Mouse (Mus musculus) mouse embryonic stem cell (cell line): Measurements from ENCODE around the gene Cxcl1.

Source experiments
- in situ Hi-C, 2 experiments: fragments of 300-500 bp; cut with MboI; formaldehyde crosslinking; loops; 1 replicate in 1 of 2; 3 replicates in 1 of 2; pipeline ENCODE4 v1.14.3; 2019 to 2020; ENCODE audit warnings: low sequenced_read_pairs in 2 of 2, low pct_unique_long_range_greater_than_20kb in 1 of 2, mixed read lengths in 1 of 2; ENCODE audit not compliant: unreplicated experiment in 1 of 2

Gene Cxcl1

DNA sequence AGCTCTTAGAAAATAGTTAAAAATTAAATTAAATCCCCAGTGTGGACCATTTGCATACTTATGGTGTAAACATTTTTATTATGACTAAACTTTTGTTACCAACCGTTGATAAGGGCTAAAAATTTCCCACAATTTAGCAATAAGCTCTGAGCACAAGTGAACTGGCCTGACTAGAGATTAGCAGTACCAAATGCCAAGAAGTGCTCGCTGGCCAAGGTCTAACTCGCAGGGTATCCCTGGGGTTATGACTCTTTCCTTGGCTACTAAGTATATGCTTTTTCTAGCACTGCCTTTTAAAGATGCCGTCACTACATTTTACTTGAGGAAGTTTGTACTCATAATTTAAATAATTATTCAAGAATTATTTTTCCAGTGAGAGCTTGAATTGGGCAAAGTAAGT lies 10.0 kb upstream of the Cxcl1 start:
- in situ Hi-C loops = loop anchor here in 1 of 2 experiments (25.0 kb wide), 1 partner anchor 219 kb away; no protein-coding TSS in a partner anchor

DNA sequence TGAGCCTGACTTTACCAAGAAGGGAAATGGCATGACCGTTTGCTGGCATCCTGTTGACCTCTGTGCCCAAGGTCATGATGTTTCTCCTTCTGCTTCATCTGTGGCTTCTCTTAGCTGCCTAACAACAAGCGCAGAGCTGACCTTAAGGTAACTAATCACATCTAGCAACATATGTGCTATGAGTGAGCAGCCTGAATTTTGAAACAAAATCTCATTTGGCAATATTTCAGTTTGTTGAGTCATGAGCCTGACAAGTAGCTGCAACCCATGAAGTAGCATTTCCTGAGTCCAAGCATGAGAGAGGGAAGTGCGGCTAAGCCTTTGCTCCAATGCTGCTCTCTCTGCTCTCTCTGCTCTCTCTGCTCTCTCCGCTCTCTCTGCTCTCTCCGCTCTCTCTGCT lies 9.4 kb upstream of the Cxcl1 start:
- in situ Hi-C loops = loop anchor here in 1 of 2 experiments (25.0 kb wide), 1 partner anchor 219 kb away; no protein-coding TSS in a partner anchor

DNA sequence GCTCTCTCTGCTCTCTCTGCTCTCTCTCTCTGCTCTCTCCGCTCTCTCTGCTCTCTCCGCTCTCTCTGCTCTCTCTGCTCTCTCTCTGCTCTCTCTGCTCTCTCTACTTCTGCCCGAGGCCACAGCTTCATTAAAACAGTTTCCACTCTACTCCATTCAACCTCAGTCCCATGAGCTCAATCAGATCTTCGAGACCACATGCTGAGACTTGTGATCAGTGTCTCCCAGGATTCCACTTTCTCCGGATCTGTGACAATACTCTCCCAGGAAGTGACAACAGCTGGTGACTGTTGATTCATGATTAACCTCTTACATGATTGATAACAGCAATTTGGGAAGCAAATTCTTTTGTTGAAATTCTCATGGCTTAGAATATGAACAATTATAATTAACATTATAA lies 8.9 kb upstream of the Cxcl1 start:
- in situ Hi-C loops = loop anchor here in 1 of 2 experiments (25.0 kb wide), 1 partner anchor 220 kb away; no protein-coding TSS in a partner anchor

DNA sequence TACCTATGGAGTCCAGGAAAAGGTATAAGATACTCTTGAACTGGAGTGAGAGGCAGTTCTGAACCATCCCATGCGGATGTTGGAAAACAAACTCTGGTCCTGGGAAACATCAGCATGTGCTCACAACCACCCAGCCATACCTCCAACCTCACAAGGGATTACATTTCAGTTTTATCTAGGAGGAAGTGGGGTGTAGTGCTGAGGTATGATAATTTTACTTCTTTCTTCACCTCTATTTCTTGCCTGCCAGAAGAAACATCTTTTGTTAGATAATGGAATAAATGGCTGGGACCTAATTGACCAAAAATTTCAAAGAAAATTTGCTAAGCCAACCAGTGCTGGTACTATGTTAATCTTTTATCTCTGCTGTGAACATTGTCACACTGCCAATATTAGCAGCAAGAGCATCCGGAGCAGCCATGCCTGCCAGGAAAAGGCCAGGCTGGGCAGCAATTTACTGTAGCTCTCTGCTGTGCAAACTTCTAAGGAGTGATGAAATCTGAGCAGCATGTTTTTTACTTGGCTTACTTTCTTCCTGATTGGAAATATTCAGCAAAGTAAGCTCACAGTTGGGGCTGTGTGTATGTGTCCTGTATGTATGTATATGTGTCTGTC lies 6.3 kb upstream of the Cxcl1 start:
- in situ Hi-C loops = loop anchor here in 1 of 2 experiments (25.0 kb wide), 1 partner anchor 222 kb away; no protein-coding TSS in a partner anchor

DNA sequence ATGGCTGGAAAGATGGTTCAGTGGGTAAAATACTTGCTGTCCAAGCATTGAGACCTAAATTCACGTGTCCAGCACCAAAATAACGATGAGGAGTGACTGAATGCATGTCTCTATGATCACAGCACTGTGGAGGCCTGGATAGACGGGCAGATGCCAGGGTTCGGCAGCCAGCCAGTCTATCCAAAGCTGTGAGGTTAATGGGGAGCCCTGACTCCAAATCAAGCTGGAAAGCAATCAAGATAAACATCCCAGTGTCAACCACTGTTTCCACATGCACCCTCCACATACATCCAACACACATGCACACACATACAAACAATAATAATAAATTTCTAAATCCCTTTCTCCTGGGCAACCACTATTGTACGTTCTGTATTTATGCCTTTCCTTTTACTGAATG lies 2.4 kb upstream of the Cxcl1 start:
- in situ Hi-C loops = loop anchor here in 1 of 2 experiments (25.0 kb wide), 1 partner anchor 226 kb away; no protein-coding TSS in a partner anchor

DNA sequence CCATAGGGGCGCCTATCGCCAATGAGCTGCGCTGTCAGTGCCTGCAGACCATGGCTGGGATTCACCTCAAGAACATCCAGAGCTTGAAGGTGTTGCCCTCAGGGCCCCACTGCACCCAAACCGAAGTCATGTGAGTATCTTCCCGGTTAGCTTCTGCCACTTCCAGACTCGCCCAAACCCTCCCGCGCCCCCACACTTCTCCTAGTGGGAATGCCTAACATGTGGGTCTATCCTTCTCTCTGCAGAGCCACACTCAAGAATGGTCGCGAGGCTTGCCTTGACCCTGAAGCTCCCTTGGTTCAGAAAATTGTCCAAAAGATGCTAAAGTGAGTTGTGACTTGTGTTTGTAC lies 398 bp downstream of the Cxcl1 start:
- in situ Hi-C loops = loop anchor here in 1 of 2 experiments (25.0 kb wide), 1 partner anchor 229 kb away; no protein-coding TSS in a partner anchor

DNA sequence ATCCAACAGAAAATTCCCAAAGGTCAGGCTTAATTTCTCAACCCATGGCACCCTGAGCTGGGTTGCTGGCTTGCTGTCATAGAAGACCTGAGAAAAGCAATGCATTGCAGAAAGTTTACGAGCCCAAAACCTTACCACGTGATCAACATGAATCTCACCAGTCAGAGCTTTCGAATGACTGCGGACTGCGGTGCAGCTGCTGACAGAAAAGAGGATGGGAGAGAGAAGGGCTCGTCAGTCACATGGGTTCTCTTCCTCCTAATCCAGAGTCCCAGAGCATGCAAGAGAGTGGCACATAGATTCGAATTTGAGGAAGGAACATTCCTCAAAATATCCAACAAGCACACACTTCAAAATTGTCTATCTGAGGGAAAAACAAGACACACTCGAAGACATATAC lies 3.2 kb downstream of the Cxcl1 start:
- in situ Hi-C loops = loop anchor here in 1 of 2 experiments (25.0 kb wide), 1 partner anchor 232 kb away; no protein-coding TSS in a partner anchor

DNA sequence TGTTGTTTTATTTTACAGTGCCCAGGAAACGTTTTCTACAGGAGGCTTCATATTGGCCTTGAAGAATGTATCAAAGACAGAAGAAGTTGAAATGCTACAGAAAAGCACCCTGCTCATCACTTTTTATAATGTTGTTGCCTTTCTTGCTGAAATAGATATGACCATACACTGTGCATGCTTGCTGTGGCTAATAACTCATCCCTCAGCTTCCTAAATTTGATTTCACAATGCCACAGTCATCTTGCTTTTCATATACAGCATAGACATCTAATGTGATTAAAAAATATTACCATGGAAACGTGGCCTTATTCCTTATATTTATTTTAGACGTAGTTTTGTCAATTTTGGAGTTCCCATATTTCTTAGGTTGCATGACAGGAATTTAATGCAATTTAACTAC lies 6.4 kb downstream of the Cxcl1 start:
- in situ Hi-C loops = loop anchor here in 1 of 2 experiments (25.0 kb wide), 1 partner anchor 235 kb away; no protein-coding TSS in a partner anchor

DNA sequence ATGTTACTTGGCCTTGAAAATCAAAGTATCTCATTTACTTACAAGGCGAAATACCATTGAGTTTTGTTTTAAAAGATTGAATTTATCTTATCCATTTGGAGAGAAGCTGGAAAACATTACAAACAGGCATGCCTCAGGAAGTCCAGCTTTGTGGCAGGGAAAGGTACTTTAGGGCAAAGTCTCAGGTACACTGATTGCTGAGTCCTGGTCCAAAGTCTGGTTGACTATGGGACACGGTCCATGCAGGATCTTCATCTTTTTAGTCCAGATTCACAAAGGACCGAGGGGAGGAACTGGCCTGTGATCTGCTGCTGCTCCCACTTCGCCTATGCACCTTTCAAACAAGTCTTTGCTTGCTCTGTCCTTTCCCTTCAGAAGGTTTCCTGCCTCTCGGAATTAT lies 8.3 kb downstream of the Cxcl1 start:
- in situ Hi-C loops = loop anchor here in 1 of 2 experiments (25.0 kb wide), 1 partner anchor 237 kb away; no protein-coding TSS in a partner anchor

DNA sequence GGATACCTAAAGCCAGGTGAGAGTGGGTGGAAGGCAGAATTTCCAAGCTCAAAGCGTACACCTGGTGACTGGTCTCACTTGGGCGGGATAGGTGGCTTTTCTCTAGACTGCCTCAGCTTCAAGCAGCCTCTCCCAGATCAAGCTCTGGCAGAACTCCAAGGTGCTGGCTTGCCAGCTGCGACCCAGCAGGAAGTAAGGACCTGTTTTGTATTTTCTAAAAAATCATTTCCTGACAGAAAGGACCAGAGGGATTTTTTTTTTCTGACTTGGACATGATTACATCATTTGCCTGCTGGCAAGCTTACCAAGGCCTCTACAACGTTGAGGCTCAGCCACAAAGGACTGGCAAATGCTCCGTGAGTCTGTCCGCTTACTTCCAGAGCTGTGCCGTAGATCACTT lies 9.1 kb downstream of the Cxcl1 start:
- in situ Hi-C loops = loop anchor here in 1 of 2 experiments (10.0 kb wide), 1 partner anchor 245 kb away; no protein-coding TSS in a partner anchor

DNA sequence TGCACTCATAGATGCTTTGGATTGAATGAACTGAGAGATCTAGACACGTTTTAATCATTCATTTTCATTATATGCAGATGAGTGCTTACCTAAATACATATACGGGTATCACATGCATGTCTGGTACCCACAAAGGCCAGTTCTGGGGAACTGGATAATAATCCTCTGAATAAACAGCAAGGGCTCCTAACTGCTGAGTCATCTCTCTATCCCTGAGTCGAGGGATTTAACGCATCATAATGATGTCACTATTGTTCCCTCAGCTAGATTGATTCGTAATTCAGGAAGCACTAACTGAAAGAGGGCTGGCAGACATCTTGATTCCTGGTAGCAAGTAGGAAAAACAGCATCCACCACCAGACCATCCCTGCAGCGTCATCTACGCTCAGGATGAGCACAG lies 9.6 kb downstream of the Cxcl1 start:
- in situ Hi-C loops = loop anchor here in 1 of 2 experiments (10.0 kb wide), 1 partner anchor 246 kb away; no protein-coding TSS in a partner anchor

DNA sequence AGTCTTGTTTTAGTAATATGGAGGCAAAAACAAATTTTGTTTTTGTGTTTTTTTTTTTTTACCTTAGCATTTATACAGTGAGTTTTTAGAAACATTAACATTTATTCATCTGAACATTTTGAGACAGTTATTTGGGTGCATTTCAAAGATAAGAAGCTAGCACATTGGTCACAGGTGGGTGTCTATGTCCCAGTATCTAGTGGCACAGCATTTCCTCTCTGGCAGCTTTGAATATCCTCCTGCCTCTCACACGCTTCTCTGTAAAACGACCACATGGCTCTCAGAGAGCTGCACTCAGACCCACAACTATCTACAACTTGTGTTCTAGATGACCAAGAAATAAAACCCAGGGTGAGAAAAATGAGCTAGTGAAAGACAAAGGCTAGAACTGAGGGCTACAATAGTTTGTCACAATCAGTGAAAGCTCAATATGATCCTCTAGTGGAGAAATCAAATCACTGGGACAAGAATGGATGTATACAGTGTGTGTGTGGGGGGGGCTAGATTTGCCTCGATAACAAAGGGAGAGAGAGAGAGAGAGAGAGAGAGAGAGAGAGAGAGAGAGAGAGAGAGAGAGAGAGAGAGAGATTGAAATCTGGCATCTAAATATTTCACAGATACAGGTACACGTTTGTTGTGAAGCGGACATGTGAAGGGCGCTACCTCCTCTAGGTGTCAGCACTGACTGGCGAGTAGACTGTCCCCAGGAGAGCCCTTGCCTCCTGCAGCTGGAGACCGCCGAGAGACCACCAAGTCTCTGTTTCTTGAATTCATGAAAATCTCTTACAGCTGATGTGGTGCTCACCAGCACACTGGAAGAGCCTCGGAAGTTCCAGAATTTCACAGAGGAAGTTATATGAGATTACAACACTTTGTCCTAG lies 11.6 kb downstream of the Cxcl1 start:
- in situ Hi-C loops = loop anchor here in 1 of 2 experiments (10.0 kb wide), 1 partner anchor 248 kb away; no protein-coding TSS in a partner anchor

DNA sequence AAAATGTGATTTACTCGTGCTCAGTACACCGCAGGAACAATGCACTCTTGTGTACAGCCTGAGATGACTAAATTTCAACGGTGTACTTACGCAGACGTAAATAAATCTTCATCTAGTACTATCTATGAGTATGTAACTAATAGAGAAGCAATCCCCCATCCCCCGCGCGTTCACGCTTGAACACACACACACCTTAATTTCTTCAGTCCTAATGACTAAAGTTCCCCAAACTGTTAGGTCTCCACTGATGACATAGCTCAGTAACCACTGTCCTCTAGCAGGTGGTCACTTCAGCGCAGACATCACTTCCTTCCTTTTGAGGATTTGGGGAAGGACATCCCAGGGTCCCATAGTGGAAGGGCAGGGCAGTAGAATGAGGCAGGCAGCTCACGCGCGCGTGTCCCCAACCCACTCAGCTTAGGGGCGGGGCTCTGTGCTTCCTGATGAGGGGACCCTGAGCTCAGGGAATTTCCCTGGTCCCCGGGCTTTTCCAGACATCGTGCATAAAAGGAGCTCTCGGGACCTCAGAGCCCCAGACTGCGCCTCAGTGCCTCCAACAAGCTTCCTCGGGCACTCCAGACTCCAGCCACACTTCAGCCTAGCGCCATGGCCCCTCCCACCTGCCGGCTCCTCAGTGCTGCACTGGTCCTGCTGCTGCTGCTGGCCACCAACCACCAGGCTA lies 12.4 kb downstream of the Cxcl1 start, which contains the start of gene Cxcl2:
Gene Cxcl2 (plus strand): TSS at position 533 of the 682 bp plus-strand sequence.
- in situ Hi-C loops = loop anchor here in 1 of 2 experiments (10.0 kb wide), 1 partner anchor 249 kb away; no protein-coding TSS in a partner anchor

DNA sequence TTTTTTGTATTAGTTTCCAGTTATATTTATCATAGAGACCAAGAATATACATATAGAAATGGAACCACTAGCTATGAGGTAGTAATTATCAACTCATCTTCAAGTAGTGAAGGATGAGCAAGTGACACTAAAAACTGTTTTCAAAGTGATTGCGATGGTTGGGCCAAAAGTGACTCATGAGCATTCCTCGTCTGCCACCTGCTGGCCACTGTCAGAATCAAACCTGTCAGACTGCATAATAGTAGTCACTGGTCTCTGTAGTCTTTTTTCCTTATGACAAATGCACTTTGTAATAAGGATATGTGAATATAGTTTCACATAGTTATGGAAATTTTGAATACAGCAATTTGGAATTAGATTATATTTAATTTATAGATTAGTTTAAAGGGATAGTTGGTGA lies 17.9 kb downstream of the Cxcl1 start:
- in situ Hi-C loops = loop anchor here in 1 of 2 experiments (10.0 kb wide), 1 partner anchor 254 kb away; no protein-coding TSS in a partner anchor

DNA sequence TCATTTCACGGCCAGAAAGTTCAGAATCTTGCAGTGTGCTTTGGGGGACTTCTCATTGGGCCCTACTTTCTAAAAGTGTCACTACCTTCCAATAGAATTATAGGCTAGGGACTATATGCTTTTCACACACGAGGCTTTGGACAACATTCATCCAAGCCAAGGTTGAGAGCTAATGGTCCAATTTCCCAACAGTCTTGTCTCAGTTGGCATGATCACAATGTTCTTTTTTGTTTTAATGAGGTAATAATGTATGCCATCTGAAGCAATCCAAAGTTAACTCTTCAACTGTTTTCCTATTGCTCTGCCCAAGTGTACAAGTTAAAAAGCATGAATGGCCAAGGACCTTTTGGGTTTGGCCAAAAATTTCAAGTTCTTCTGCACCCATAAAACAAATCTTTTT lies 28.5 kb downstream of the Cxcl1 start:
- in situ Hi-C loops = no loop called here

DNA sequence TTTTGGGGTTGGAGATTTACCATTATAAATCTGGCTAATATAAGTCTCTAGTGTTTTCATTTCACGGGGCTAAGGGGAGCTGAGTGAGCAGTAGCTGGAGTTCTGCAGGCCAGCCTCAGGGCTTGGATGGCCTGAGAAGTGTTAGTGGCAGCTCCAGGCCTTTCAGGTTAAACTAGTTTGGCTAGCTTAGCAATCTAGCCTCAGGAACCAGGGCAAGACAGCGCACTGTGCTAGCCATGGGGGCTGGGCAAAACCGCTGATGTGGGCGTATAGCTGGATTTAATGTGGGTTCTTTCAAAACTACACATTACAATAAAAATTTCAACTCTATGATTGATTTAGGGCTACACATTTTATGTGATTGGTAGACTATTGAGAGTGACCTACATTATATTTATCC lies 31.9 kb downstream of the Cxcl1 start:
- in situ Hi-C loops = no loop called here

DNA sequence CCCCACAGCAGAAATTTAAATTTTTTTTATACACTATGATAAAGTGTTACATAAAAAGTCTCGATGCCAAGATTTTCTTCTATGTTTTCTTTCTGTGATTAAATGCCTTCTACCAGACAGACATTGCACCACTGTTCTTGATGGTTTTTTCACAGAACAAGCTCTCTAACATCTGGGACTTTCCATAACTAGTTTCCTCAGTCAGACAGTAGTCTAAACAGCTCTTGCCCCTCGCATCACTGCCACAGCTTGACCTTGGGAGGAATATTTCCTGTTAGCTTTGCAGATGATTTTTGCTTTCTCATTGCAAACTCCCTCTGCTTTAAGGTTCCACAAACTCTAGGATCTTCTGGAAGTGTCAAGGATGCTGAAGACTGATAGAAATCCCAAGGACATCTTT lies 39.5 kb downstream of the Cxcl1 start:
- in situ Hi-C loops = loop anchor here in 1 of 2 experiments (25.0 kb wide), 1 partner anchor 1057 kb away; the partner anchor contains the start of gene Odaph
